Mouse (Mus musculus): Measurements from ENCODE around the gene Dpy19l3. TPM values are rescaled to one million over a fixed set of nuclear protein-coding genes. Genes with fewer than 3 reads are reported as not detected.
A peak's percentile ranks its signal among the peaks of the same experiment; 100 is the strongest.

The Dpy19l3 gene
- polyA plus RNA-seq, 1 experiment = 2.3 TPM

- 63% methylated on average over 18 of the region's 18 CpGs for WGBS
- TF ChIP-seq POLR2A (IDR thresholded peaks at IDR 0.05; ENCODE audit: low read depth, low read length) = no peak
- no peak for TF ChIP-seq CTCF (IDR thresholded peaks at IDR 0.05; ENCODE audit: extremely low read depth, insufficient read length, insufficient replicate concordance, low read depth, low read length)
- Histone ChIP-seq H3K4me3 (ENCODE audit: low read depth, low read length) (no peak overlapping the region), H3K27ac (ENCODE audit: insufficient read depth, low read depth, low read length) (no peak overlapping the region), H3K27me3 (ENCODE audit: control insufficient read depth, insufficient read depth, low read length) (no peaks in the 10 kb centered on the region), H3K4me1 (ENCODE audit: control insufficient read depth, insufficient read depth, insufficient read length, low read length) (no peaks in the 10 kb centered on the region), H3K36me3 (ENCODE audit: control insufficient read depth, insufficient read depth, low read length) (no peaks in the 10 kb centered on the region)
These were observed 85.9 kb downstream of the Dpy19l3 start for GRCm38 (mm10) chr7:35668066-35669041.

GRCm38 (mm10) chr7:35663790-35664376, 90.4 kb downstream of the Dpy19l3 start:
- Histone ChIP-seq H3K4me3 (ENCODE audit: low read depth, low read length) (no peak overlapping the region), H3K4me1 (ENCODE audit: control insufficient read depth, insufficient read depth, insufficient read length, low read length) (no peaks in the 10 kb centered on the region), H3K36me3 (ENCODE audit: control insufficient read depth, insufficient read depth, low read length) (no peaks in the 10 kb centered on the region), H3K27ac (ENCODE audit: insufficient read depth, low read depth, low read length) (no peak overlapping the region), H3K27me3 (ENCODE audit: control insufficient read depth, insufficient read depth, low read length) (no peaks in the 10 kb centered on the region)
- no peak for TF ChIP-seq POLR2A (IDR thresholded peaks at IDR 0.05; ENCODE audit: low read depth, low read length)
- TF ChIP-seq CTCF (IDR thresholded peaks at IDR 0.05; ENCODE audit: extremely low read depth, insufficient read length, insufficient replicate concordance, low read depth, low read length) = no peak
- WGBS = 72% methylated on average over 16 of the region's 16 CpGs

GRCm38 (mm10) chr7:35659173-35659572, 95.1 kb downstream of the Dpy19l3 start:
- WGBS = 56% methylated on average over 3 of the region's 3 CpGs

GRCm38 (mm10) chr7:35657829-35658228, 96.4 kb downstream of the Dpy19l3 start:
- Histone ChIP-seq H3K27me3 (ENCODE audit: control insufficient read depth, insufficient read depth, low read length) (no peaks in the 10 kb centered on the region), H3K27ac (ENCODE audit: insufficient read depth, low read depth, low read length) (no peak overlapping the region), H3K36me3 (ENCODE audit: control insufficient read depth, insufficient read depth, low read length) (no peaks in the 10 kb centered on the region), H3K4me3 (ENCODE audit: low read depth, low read length) (no peak overlapping the region), H3K4me1 (ENCODE audit: control insufficient read depth, insufficient read depth, insufficient read length, low read length) (no peaks in the 10 kb centered on the region)
- TF ChIP-seq POLR2A (IDR thresholded peaks at IDR 0.05; ENCODE audit: low read depth, low read length) (no peak), CTCF (IDR thresholded peaks at IDR 0.05; ENCODE audit: extremely low read depth, insufficient read length, insufficient replicate concordance, low read depth, low read length) (no peak)
- 53% methylated on average over 6 of the region's 6 CpGs for WGBS

More at GRCm38 (mm10) chr7:35659173-35659572, 95.1 kb downstream of the Dpy19l3 start:
- no peaks in the 10 kb centered on the region for H3K27me3 ChIP-seq (ENCODE audit: control insufficient read depth, insufficient read depth, low read length)
- H3K4me3 ChIP-seq (ENCODE audit: low read depth, low read length) = no peak overlapping the region
- TF ChIP-seq CTCF (IDR thresholded peaks at IDR 0.05; ENCODE audit: extremely low read depth, insufficient read length, insufficient replicate concordance, low read depth, low read length) (peak; percentile 76; the same call in 1 of the 2 replicates), POLR2A (IDR thresholded peaks at IDR 0.05; ENCODE audit: low read depth, low read length) (no peak)
- no peak overlapping the region for H3K27ac ChIP-seq (ENCODE audit: insufficient read depth, low read depth, low read length)
- no peaks in the 10 kb centered on the region for H3K4me1 ChIP-seq (ENCODE audit: control insufficient read depth, insufficient read depth, insufficient read length, low read length)
- H3K36me3 ChIP-seq (ENCODE audit: control insufficient read depth, insufficient read depth, low read length) = no peaks in the 10 kb centered on the region

- TF ChIP-seq POLR2A (IDR thresholded peaks at IDR 0.05; ENCODE audit: low read depth, low read length) (no peak), CTCF (IDR thresholded peaks at IDR 0.05; ENCODE audit: extremely low read depth, insufficient read length, insufficient replicate concordance, low read depth, low read length) (no peak)
- 79% methylated on average over 10 of the region's 10 CpGs for WGBS
- Histone ChIP-seq H3K36me3 (ENCODE audit: control insufficient read depth, insufficient read depth, low read length) (no peaks in the 10 kb centered on the region), H3K4me1 (ENCODE audit: control insufficient read depth, insufficient read depth, insufficient read length, low read length) (peaks cover 2% of the 10 kb centered on the region; the same call in 1 of the 2 replicates), H3K27me3 (ENCODE audit: control insufficient read depth, insufficient read depth, low read length) (no peaks in the 10 kb centered on the region), H3K27ac (ENCODE audit: insufficient read depth, low read depth, low read length) (no peak overlapping the region), H3K4me3 (ENCODE audit: low read depth, low read length) (no peak overlapping the region)
These were observed 102.5 kb downstream of the Dpy19l3 start for GRCm38 (mm10) chr7:35651583-35652270.

- WGBS = 71% methylated on average over 11 of the region's 11 CpGs
- H3K4me1 ChIP-seq (ENCODE audit: control insufficient read depth, insufficient read depth, insufficient read length, low read length) = peaks cover 2% of the 10 kb centered on the region; the same call in 1 of the 2 replicates
These were observed 103.4 kb downstream of the Dpy19l3 start for GRCm38 (mm10) chr7:35650716-35651410.

More at GRCm38 (mm10) chr7:35650716-35651410, 103.4 kb downstream of the Dpy19l3 start:
- Histone ChIP-seq H3K27me3 (ENCODE audit: control insufficient read depth, insufficient read depth, low read length) (no peaks in the 10 kb centered on the region), H3K4me3 (ENCODE audit: low read depth, low read length) (no peak overlapping the region), H3K36me3 (ENCODE audit: control insufficient read depth, insufficient read depth, low read length) (no peaks in the 10 kb centered on the region), H3K27ac (ENCODE audit: insufficient read depth, low read depth, low read length) (no peak overlapping the region)
- TF ChIP-seq POLR2A (IDR thresholded peaks at IDR 0.05; ENCODE audit: low read depth, low read length) = no peak

All from small intestine, adult 2 months (tissue).